Mouse (Mus musculus) adrenal gland (tissue): ENCODE results near the gene Slc30a5.
"Not testable (repeated sequence)": the region's sequence is repeated elsewhere in the genome, so short reads cannot be mapped to it uniquely, and the experiment has no call there.

Experiments used
- intact Hi-C: fragments of 180-260 bp; cut with DNase I; formaldehyde crosslinking; loops from one replicate; pipeline ENCODE4 v1.15.1; 2025
- long read RNA-seq, 2 experiments: library from polyadenylated mRNA; unstranded; transcript quantifications; one replicate each; pipeline ENCODE4 v2.0.0; 2020; ENCODE audit warnings: borderline replicate concordance in 1 of 2; ENCODE audit not compliant: insufficient replicate concordance in 1 of 2

Gene Slc30a5
- long read RNA-seq, experiment 1, transcript Slc30a5-201 (16 exons, 3,179 nt), result major isoform, 16 of 20 reads
- long read RNA-seq, experiment 1, partial matches to known transcripts, result 1 of 20 reads
- long read RNA-seq, experiment 1, other reads (novel, unspliced or antisense), result 2 of 20 reads
- long read RNA-seq, experiment 2, transcript Slc30a5-201 (16 exons, 3,179 nt), result major isoform, 11 of 15 reads
- long read RNA-seq, experiment 2, partial matches to known transcripts, result 2 of 15 reads
- long read RNA-seq, experiment 2, other reads (novel, unspliced or antisense), result 2 of 15 reads

- intact Hi-C loops, result no loop called here
Observed at GRCm38 (mm10) chr13:100832741-100833639, at the start of gene Slc30a5. Gene Slc30a5, minus strand, starts transcription at chr13:100833427.

GRCm38 (mm10) chr13:100881944-100882343 lies 48.7 kb upstream of the Slc30a5 start:
- intact Hi-C loops, result no loop called here

GRCm38 (mm10) chr13:100879806-100880205 lies 46.6 kb upstream of the Slc30a5 start:
- intact Hi-C loops, result no loop called here

GRCm38 (mm10) chr13:100879326-100879725 lies 46.1 kb upstream of the Slc30a5 start:
- intact Hi-C loops, result no loop called here

- intact Hi-C loops, result no loop called here
Observed at GRCm38 (mm10) chr13:100878264-100878663, 45.0 kb upstream of the Slc30a5 start.

- intact Hi-C loops, result no loop called here
Observed at GRCm38 (mm10) chr13:100877703-100878102, 44.5 kb upstream of the Slc30a5 start.

GRCm38 (mm10) chr13:100875103-100875502 lies 41.9 kb upstream of the Slc30a5 start:
- intact Hi-C loops, result no loop called here

- intact Hi-C loops, result no loop called here
Observed at GRCm38 (mm10) chr13:100874588-100874987, 41.4 kb upstream of the Slc30a5 start.

- intact Hi-C loops, result no loop called here
Observed at GRCm38 (mm10) chr13:100873530-100873929, 40.3 kb upstream of the Slc30a5 start.

GRCm38 (mm10) chr13:100871445-100872171 lies 38.4 kb upstream of the Slc30a5 start:
- intact Hi-C loops, result no loop called here

GRCm38 (mm10) chr13:100869813-100870212 lies 36.6 kb upstream of the Slc30a5 start:
- intact Hi-C loops, result no loop called here

- intact Hi-C loops, result no loop called here
Observed at GRCm38 (mm10) chr13:100866311-100866710, 33.1 kb upstream of the Slc30a5 start.

- intact Hi-C loops, result no loop called here
Observed at GRCm38 (mm10) chr13:100865744-100866143, 32.5 kb upstream of the Slc30a5 start.

GRCm38 (mm10) chr13:100863914-100864313 lies 30.7 kb upstream of the Slc30a5 start:
- intact Hi-C loops, result not testable (repeated sequence)

GRCm38 (mm10) chr13:100859117-100859516 lies 25.9 kb upstream of the Slc30a5 start:
- intact Hi-C loops, result no loop called here

GRCm38 (mm10) chr13:100854174-100854573 lies 20.9 kb upstream of the Slc30a5 start:
- intact Hi-C loops, result no loop called here

GRCm38 (mm10) chr13:100853120-100853519 lies 19.9 kb upstream of the Slc30a5 start:
- intact Hi-C loops, result no loop called here

- intact Hi-C loops, result no loop called here
Observed at GRCm38 (mm10) chr13:100849137-100849536, 15.9 kb upstream of the Slc30a5 start.

GRCm38 (mm10) chr13:100846891-100847579 lies 13.8 kb upstream of the Slc30a5 start:
- intact Hi-C loops, result no loop called here

GRCm38 (mm10) chr13:100846254-100846653 lies 13.0 kb upstream of the Slc30a5 start:
- intact Hi-C loops, result no loop called here

GRCm38 (mm10) chr13:100843944-100844343 lies 10.7 kb upstream of the Slc30a5 start:
- intact Hi-C loops, result no loop called here
